Mouse (Mus musculus): ENCODE measurements around the gene Klf3.

GRCm38 (mm10) chr5:64878027-64878425 lies 74.8 kb downstream of the Klf3 start:
- TF ChIP-seq POLR2A (IDR thresholded peaks at IDR 0.05; ENCODE audit: control insufficient read depth, low read depth, low read length): no peak
- no peak for TF ChIP-seq CTCF (IDR thresholded peaks at IDR 0.05; ENCODE audit: control insufficient read depth, insufficient read depth, insufficient replicate concordance, low read depth, low read length)
